Mouse (Mus musculus) yolk sac, embryonic 10.5 days (tissue): ENCODE measurements around the gene Fsd1.

Experiments used
- DNase-seq: peaks from one replicate; pipeline ENCODE4 v3.0.0-alpha.2; 2017; ENCODE audit warnings: low spot score

The Fsd1 gene

DNA sequence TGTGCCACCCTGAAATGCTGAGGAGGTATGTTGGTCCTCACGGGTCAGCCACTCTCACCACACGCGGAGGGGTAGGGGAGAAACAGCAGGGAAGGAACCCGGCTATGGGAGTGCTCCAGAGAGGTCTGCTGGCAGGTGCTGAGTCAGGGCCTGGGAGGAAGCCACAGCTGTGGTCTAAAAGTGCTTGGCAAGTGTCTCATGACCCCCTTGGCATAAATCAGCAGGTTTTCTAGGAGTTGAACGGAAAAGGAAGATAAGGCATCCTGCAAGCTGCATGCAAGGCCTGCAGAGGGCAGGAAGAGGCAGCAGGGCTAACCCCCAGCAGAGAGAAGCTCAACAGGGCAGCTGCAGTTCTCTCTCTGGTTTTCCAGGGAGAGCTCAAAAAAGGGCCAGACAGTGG lies 44.6 kb downstream of the Fsd1 start:
- no peak for DNase-seq

DNA sequence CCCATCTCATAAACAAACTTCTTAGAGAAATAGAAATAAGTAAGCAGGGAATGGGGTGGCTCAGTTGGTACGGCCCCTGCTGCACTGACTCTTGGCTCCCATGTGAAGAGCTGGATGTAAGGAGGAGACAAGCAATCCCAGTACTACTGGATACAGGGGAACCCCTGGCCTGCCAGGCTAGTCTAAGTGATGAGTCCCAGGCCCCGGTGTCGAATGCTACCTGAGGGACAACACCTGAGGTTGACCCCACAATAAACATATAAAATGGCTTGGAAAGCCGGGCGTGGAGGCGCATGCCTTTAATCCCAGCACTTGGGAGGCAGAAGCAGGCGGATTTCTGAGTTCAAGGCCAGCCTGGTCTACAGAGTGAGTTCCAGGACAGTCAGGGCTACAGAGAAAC lies 45.1 kb downstream of the Fsd1 start:
- no peak for DNase-seq

GRCm38 (mm10) chr17:56032127-56032733 lies 45.9 kb downstream of the Fsd1 start:
- DNase-seq: no peak

- no peak for DNase-seq
Observed at GRCm38 (mm10) chr17:56032831-56033230, 46.5 kb downstream of the Fsd1 start.

DNA sequence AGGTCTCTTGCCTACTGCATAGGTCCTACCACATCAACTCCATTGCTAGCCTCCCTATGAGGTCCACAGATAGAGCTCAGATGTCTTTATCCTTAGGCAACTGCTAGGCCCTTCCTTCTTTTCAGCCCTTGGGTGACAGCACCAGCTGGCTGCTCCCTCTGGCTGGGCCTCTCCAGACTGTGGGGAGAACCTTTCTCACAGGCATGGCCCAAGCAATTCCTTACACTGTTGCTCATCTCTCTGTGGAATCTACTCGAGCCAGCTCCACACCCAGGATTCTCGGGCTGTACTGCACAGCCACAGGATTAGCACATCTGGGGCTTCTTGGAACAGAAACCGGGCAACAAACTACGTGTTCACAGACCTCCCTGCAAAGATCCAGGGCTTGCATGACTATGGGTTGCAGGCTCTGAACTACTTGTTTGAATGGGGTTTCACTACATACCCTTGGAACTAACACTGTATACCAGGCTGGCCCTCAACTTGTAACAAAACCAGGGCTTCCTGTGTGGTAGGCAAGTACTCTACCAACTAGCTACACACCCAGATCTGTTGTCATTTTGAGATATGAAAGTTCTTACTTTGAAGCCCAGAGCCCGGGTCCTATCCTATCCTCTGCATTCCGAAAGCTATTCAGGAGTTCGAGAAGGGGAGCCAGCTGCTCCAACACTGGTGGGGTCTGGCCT lies 47.9 kb downstream of the Fsd1 start:
- DNase-seq: no peak

- DNase-seq: no peak
Observed at GRCm38 (mm10) chr17:56034726-56035100, 48.4 kb downstream of the Fsd1 start.

GRCm38 (mm10) chr17:56035216-56035615 lies 48.9 kb downstream of the Fsd1 start:
- no peak for DNase-seq

GRCm38 (mm10) chr17:56036176-56036900 lies 50.0 kb downstream of the Fsd1 start, which contains the start of gene Sh3gl1:
Gene Sh3gl1 (minus strand): TSS chr17:56036635.
- peak; percentile 97 for DNase-seq

DNA sequence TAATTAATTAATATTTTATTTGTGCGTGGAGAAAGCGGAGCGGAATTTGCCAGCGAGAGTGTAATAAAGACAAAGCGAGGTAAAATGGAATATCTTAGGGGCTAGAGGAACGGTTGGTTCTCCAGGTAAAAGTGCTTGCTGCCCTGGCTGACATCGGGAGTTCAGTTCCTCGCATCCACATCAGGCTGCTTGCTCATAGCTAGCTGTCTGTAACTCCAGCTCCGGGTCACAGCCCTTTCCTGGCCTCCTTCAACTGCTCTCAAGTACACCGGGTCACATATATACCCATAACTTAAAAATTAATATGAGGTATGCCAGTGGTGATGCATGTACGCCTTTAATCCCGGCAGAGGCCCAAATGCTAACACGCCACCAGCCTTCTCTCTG lies 50.6 kb downstream of the Fsd1 start:
- DNase-seq: no peak

GRCm38 (mm10) chr17:56038583-56039261 lies 52.4 kb downstream of the Fsd1 start:
- DNase-seq: no peak

DNA sequence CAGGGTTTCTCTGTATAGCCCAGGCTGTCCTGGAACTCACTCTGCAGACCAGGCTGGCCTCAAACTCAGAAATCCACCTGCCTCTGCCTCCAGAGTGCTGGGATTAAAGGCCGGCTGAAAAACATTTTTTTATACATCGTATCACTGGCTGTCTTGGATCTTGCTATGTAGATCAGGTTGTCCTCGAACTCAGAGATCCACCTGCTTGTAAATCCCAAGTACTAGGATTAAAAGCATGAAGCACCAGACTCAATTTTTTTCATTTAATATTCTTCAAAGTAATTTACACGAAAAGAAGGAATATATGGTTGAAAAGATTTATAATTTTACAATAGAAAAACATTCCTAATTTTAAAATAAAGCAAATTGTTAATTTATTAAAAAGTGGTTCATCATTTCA lies 53.0 kb downstream of the Fsd1 start:
- no peak for DNase-seq

DNA sequence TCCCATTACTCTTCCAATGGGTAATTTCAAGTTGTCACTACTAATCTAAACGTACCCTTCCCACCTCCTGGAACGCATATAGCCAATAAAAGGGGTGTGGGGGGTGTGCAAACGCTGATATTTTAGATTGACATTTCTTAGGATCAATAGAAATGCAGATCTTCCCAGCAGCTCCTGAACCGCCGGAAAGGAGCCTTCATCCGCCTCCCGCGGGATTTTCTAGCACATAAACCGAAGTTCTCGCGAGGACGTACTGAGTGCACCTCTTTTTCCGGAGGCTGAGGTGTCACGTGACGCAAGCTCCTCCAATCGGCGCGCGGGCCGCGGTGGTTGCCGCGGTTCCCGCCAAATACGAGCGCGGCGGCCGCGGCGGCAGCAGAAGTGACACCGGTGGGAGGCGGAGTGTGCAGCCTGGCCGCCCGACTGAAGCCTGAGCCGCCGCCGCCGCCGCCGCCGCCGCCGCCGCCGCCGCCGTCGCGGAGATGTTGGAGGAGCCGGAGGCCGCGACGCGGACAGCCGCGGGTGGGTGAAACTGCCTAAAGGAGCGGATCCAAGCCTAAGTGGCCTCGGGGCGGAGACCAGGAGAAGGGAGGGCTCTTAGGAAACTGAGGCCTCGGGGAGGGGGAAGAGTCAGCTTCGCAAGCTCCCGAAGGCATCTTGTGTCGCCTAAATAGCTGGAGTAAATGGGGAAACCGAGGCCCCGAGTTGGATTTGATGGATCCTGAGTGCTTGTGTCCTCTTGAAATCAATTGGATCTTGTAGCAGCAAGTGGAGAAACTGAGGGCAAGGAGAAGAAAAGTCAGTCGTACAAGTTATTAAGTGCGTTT lies 53.9 kb downstream of the Fsd1 start, which contains the start of gene Chaf1a:
Gene Chaf1a (plus strand): TSS at position 410 of the 827 bp plus-strand sequence.
- DNase-seq: peak; percentile 95

DNA sequence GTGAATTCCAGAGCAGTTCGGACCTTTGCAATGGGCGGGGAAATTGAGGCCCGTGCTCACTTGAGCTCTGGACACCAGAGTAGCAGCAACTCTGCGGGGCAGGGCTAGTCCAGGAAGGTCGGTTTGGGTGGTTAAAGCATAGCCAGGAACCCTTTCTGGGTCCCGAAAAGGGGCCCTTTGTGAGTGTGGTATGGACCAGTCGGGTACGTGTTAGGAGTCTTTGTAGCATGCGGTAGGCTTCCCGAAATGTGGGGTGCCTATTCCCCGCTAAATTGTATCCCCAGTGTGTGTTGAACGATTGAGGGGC lies 54.5 kb downstream of the Fsd1 start:
- no peak for DNase-seq
